Mouse (Mus musculus) kidney, embryonic 14.5 days (tissue): ENCODE measurements around the gene Zfp804a. TPM values are rescaled to one million over a fixed set of nuclear protein-coding genes. Genes with fewer than 3 reads are reported as not detected.

Experiments used
- ATAC-seq: fragments of 200-750 bp; cut with Nextera tagmentation; 2 replicates; pipeline ENCODE4 v1.8.0; 2017; ENCODE audit warnings: moderate number of reproducible peaks, mild to moderate bottlenecking, moderate TSS enrichment, moderate library complexity; ENCODE audit not compliant: low FRiP score, low TSS enrichment
- H3K27ac ChIP-seq: fragments of 300-500 bp; sonication (generic); 2 replicates; pipeline ENCODE4 v1.5.1; 2014; ENCODE audit warnings: low read depth, mild to moderate bottlenecking, low read length, moderate library complexity, mixed read lengths
- H3K27me3 ChIP-seq: fragments of 300-500 bp; sonication (generic); 2 replicates; pipeline ENCODE4 v1.6.1; 2014; ENCODE audit warnings: mild to moderate bottlenecking, low read length; ENCODE audit not compliant: control insufficient read depth, insufficient read depth
- H3K36me3 ChIP-seq: fragments of 300-500 bp; sonication (generic); 2 replicates; pipeline ENCODE4 v1.6.1; 2014; ENCODE audit warnings: low read length, mixed read lengths; ENCODE audit not compliant: control insufficient read depth, insufficient read depth
- H3K4me1 ChIP-seq: fragments of 300-500 bp; sonication (generic); 2 replicates; pipeline ENCODE4 v1.6.1; 2014; ENCODE audit warnings: low read length, mixed read lengths; ENCODE audit not compliant: control insufficient read depth, insufficient read depth
- H3K4me2 ChIP-seq: fragments of 300-500 bp; sonication (generic); replicated peaks from 2 replicates; pipeline ENCODE4 v1.6.1; 2014; ENCODE audit warnings: low read depth, mild to moderate bottlenecking, low read length
- H3K4me3 ChIP-seq: fragments of 300-500 bp; sonication (generic); 2 replicates; pipeline ENCODE4 v1.5.1; 2014; ENCODE audit warnings: mild to moderate bottlenecking, low read length
- H3K9ac ChIP-seq: fragments of 300-500 bp; sonication (generic); 2 replicates; pipeline ENCODE4 v1.6.1; 2014; ENCODE audit warnings: low read depth, mild to moderate bottlenecking, low read length, moderate library complexity
- H3K9me3 ChIP-seq: fragments of 300-500 bp; sonication (generic); 2 replicates; pipeline ENCODE4 v1.6.1; 2016; ENCODE audit warnings: low read length; ENCODE audit not compliant: control insufficient read depth
- WGBS: fragments of 180-500 bp; shearing (Covaris S2); extraction: QIAGEN DNeasy Blood & Tissue Kit; methylation state at CpG from one replicate; pipeline ENCODE4 v1.1.7; 2014; 5-methylcytosine and 5-hydroxymethylcytosine counted together
- polyA plus RNA-seq: library from polyadenylated mRNA; unstranded; fragments of >200 nt; fragmentation: Nextera tagmentation; extraction: Ambion mirVana; gene quantifications from 2 replicates; pipeline ENCODE4 v1.2.1, GENCODE M21; 2014

Zfp804a gene
- polyA plus RNA-seq, 1 experiment from 2014 or later, result 0.49 TPM

DNA sequence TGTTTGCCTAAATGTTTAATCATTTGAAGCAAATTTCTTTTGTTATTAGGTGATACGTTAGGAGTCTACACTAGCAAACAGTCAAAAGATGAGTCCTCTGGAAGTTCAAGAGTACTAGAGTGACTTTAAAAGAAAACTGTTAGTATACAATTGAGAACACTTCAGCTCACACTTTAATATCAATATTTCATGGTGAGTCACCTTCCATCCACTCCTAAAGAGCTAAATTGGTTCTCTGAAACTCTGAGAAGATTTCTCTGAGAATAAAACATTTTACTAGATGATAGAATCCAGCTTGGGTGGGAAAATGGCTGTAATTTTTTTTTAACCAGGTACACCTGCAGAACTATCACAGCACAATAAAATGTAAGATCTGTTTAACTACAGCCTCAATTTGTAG is 157.6 kb downstream of the Zfp804a start:
- no peak overlapping the region for H3K4me2 ChIP-seq
- H3K36me3 ChIP-seq, result no peaks in the 10 kb centered on the region
- no peaks in the 10 kb centered on the region for H3K27me3 ChIP-seq
- H3K9ac ChIP-seq, result no peak overlapping the region
- H3K27ac ChIP-seq, result no peak overlapping the region
- ATAC-seq, result no peak
- no peaks in the 10 kb centered on the region for H3K4me1 ChIP-seq
- H3K9me3 ChIP-seq, result no peaks in the 10 kb centered on the region
- 95% methylated on average over 1 of the region's 1 CpGs for WGBS
- H3K4me3 ChIP-seq, result no peak overlapping the region

DNA sequence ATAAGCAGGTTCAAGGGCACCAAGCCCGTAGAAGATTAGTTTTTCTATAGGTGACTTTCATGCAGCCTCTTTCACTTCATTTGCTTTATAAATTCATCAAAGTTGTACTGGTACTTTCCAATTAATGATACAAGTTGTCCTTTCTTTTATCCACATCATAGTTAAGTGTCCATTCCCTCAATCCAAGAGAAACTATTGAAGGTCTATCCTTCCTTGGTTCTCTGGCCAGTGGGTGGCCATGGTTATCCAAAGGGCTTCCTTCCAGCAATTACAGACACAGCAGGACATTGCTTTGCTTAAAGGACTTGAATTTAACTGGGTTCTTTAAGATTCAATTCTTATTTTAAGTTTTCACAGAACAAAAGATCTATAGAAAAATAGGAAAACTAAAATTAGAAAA is 158.9 kb downstream of the Zfp804a start:
- no peak for ATAC-seq
- no peak overlapping the region for H3K27ac ChIP-seq
- H3K9me3 ChIP-seq, result no peaks in the 10 kb centered on the region
- no peak overlapping the region for H3K9ac ChIP-seq
- no peaks in the 10 kb centered on the region for H3K27me3 ChIP-seq
- no peak overlapping the region for H3K4me3 ChIP-seq
- 86% methylated on average over 1 of the region's 1 CpGs for WGBS
- no peaks in the 10 kb centered on the region for H3K4me1 ChIP-seq
- no peaks in the 10 kb centered on the region for H3K36me3 ChIP-seq
- H3K4me2 ChIP-seq, result no peak overlapping the region

DNA sequence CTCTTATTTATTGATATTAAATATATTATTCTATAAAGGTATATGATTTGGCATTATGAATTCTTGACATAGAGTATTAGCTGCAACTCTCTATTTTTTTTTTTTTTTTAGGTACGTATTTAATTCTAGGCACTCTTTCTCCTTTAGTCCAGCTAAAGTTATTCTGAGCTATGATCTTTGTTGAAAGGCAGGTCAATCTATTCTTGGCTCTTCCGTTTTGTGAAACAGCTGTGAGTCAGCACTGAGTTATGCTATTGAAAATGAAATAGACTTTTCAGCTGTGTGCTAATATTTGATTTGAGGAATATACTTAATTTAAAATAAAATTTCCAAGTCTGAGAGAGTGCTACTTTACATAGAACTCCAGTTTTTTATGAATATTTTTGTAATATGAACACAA is 164.9 kb downstream of the Zfp804a start:
- Histone ChIP-seq H3K36me3 (no peaks in the 10 kb centered on the region), H3K27ac (no peak overlapping the region), H3K4me3 (no peak overlapping the region), H3K9me3 (no peaks in the 10 kb centered on the region), H3K4me2 (no peak overlapping the region), H3K4me1 (no peaks in the 10 kb centered on the region), H3K9ac (no peak overlapping the region), H3K27me3 (no peaks in the 10 kb centered on the region)
- no peak for ATAC-seq
- WGBS, result 79% methylated on average over 2 of the region's 2 CpGs

DNA sequence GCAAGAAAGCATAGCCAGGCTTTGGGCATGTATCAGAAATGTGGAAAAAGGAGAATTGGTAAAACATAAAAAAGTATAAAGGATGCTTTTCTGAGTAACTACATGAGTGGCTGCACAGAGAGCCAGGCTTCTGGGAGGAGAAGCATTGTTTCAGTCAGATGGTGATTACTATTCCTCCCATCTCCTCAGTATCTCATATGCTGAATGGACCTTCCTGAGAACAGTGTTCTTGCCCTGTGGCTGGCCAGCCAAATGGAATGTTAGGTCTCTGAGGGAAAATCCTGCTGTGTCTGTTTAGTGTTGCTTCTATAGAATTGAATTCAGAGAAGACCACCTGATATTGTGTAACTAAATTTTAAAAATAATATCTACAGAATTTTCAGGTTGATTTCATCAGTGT is 193.0 kb downstream of the Zfp804a start:
- no peak overlapping the region for H3K4me2 ChIP-seq
- no peak overlapping the region for H3K4me3 ChIP-seq
- no peaks in the 10 kb centered on the region for H3K27me3 ChIP-seq
- no peaks in the 10 kb centered on the region for H3K4me1 ChIP-seq
- no peaks in the 10 kb centered on the region for H3K9me3 ChIP-seq
- H3K27ac ChIP-seq, result no peak overlapping the region
- H3K36me3 ChIP-seq, result no peaks in the 10 kb centered on the region
- ATAC-seq, result no peak
- H3K9ac ChIP-seq, result no peak overlapping the region

DNA sequence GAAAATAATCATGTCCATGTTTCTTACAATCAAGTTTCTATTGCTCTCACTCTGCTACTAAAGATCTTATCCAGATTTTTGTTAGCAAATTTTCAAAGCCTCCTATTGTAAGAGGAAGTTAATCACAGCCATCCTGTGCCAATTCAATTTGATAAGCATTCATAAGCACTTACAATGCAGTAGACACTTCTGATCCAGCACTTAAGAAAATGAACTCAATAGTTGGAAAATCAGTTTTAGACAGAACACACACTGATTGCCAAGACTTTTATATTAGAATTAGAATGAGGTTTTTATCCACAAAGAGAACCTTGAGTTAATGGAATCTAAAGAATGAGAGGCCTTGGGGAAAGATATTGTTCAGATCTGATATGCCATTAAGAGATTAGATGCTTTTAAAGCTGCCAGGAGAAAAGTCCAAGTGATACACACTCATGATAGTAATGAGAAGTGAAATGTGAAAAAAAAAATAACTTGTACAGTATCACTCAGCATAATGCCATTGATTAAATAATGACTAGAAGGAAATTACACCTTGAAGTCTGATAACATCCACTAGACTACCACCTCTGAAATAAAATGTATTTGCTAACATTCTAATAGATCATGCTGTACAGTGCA is 194.0 kb downstream of the Zfp804a start:
- Histone ChIP-seq H3K36me3 (no peaks in the 10 kb centered on the region), H3K9me3 (no peaks in the 10 kb centered on the region), H3K9ac (no peak overlapping the region), H3K4me2 (no peak overlapping the region), H3K4me3 (no peak overlapping the region), H3K4me1 (no peaks in the 10 kb centered on the region), H3K27me3 (no peaks in the 10 kb centered on the region), H3K27ac (no peak overlapping the region)
- ATAC-seq, result no peak

DNA sequence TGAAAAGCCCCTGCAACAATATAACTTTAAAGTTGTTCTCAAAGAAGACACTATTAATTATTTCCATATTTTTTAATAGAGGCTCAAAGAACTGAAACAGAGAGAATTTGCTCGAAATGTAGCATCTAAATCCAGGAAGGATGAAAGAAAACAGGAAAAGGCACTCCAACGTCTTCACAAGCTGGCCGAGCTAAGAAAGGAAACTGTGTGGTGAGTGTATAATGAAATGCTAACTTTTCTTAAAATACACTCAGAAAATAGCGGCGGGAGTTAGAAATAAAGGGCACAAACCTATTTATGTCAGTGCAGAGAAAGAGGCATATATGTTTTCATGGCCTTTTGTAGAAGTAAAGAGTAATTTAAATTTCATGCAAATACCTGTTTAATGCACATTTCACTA is 200.4 kb downstream of the Zfp804a start:
- Histone ChIP-seq H3K4me2 (no peak overlapping the region), H3K9ac (no peak overlapping the region), H3K27me3 (no peaks in the 10 kb centered on the region), H3K4me1 (no peaks in the 10 kb centered on the region), H3K4me3 (no peak overlapping the region), H3K9me3 (no peaks in the 10 kb centered on the region), H3K36me3 (no peaks in the 10 kb centered on the region), H3K27ac (no peak overlapping the region)
- 76% methylated on average over 5 of the region's 5 CpGs for WGBS
- no peak for ATAC-seq

DNA sequence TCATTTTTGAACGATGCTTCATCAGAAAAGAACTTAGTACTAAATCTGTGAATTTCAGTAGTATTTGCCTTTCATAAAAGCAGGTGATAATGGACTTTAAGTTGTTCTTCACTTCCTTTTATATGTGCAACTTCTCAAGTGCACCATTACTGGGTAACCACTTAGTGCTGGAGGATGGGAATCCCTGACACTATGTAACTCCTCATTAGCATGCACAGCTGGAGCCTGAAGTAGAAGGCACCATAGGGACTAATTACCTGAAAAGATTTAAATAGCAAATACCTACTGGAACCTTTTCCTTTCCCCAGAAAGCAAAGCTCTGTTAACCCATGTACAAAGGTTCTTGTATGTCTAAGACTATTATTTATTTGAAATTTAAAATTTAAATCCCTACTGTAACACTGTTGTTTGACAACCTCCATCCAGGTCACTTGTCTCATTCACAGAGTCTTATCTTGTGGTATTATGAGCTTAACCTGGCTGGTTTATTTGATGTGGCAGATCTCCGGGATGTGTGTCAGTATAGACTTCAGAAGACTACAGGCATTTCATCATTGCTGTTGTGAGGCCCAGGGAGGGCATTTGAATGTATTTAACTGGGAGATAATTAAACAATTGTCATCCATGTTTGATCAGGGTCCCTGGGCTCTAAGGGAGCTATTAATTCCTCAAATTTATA is 229.7 kb downstream of the Zfp804a start:
- Histone ChIP-seq H3K27me3 (no peaks in the 10 kb centered on the region), H3K9me3 (no peaks in the 10 kb centered on the region), H3K4me3 (no peak overlapping the region), H3K4me1 (no peaks in the 10 kb centered on the region), H3K9ac (no peak overlapping the region), H3K4me2 (no peak overlapping the region), H3K27ac (no peak overlapping the region), H3K36me3 (no peaks in the 10 kb centered on the region)
- WGBS, result 85% methylated on average over 2 of the region's 2 CpGs
- no peak for ATAC-seq

DNA sequence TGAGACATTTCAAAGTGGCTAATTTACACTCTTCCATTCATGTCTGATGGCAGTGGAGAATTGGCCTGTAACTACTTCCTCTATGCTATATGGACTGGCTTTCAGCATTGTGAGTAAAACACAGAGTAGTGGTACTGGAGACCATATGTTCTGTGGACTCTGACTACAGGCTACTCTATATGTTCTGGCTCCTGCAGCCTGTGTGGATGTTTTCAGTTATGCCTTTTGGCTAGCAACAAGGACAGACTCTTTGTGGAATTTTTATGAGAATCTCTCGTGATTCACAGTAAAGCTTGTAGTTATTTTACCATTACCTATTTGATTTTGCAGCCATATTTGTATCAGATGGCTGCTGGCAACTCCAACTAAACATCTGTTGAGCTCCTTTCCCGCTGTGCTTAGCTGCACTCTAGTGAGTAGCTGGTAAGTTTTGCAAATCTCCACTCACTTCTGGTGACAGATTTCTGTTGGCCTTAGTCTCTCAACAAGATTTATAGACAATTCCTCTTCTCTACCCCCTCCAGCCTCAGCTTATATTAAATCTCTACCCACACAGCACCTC is 242.0 kb downstream of the Zfp804a start:
- H3K4me1 ChIP-seq, result no peaks in the 10 kb centered on the region
- WGBS, result 77% methylated on average over 2 of the region's 2 CpGs
- no peaks in the 10 kb centered on the region for H3K36me3 ChIP-seq
- no peak overlapping the region for H3K9ac ChIP-seq
- H3K27me3 ChIP-seq, result no peaks in the 10 kb centered on the region
- ATAC-seq, result no peak
- no peak overlapping the region for H3K4me3 ChIP-seq
- no peak overlapping the region for H3K4me2 ChIP-seq
- no peak overlapping the region for H3K27ac ChIP-seq
- H3K9me3 ChIP-seq, result no peaks in the 10 kb centered on the region
